Mouse (Mus musculus): ENCODE measurements at regions not wholly inside any gene's neighbourhood (a gene's known extent, or its start where the extent isn't known, plus 50 kb on each side); places are given as distances from the start of the nearest gene placed in this dataset.
A peak's percentile ranks its signal among the peaks of the same experiment; 100 is the strongest.

- no peak for DNase-seq (ENCODE audit: low spot score)
These were observed 214.8 kb downstream of the Kcnj2 start for GRCm38 (mm10) chr11:111280769-111281168.

DNA sequence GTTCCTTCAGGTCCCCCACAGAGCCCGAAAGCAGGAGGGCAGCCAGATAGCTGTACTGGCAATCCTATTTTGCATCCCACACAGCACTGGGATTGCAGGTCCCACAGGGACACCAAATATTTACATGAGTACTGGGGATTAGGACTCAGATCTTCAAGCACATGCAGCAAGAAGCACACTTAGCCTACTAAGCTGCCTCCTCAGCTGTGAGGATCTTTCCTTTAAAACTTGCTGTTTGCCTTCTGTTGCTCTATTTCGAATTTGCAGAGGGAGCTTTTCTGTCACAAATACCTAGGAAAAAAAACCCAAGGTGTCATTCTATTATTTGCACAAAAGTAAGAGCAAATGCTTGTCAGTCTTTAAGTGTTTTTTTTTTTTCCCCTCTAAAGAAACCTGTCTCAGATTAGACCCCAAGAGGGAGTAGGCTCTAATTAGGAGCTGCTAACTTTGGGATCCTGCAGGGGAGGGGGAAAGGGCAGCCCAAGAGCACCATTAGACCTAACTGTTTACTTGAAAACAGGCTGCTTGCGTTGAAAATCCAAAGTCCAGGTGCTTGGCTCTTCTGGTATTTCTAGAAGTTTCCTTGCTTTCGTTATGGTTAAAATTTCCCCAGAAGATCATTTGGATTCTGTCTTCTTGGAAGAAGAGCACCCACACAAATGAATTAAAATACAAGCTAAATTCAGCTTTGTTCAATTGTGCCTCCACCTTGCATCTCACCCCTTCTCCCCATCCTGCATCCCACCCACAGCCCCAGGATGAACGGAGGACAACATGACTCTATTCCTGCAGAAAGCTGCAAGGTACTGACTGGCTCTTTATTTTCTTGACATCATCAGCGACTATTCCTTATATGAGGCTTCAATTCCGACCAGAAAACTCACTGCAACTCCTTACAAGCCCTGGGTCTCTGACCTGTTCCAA, 215.5 kb downstream of the Kcnj2 start:
- DNase-seq (ENCODE audit: low spot score) = no peak

DNA sequence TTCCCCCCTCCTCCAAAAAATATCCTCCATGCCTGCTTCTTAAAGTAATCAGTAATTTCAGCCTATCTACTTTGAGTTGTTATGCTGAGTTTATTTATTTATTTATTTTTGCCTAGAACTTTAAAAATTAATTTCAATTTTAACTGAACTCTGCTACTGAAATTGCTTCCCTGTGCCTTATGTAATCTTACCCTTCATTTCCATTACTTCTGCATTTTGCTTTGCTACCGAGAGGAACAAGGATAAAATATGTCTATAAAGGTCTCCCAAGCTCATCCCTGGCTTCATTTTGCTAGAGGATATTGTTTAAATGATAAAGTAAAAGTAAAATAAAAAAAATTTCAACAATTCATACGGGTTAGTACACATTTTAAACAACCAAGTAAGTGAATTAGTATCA, 216.3 kb downstream of the Kcnj2 start:
- no peak for DNase-seq (ENCODE audit: low spot score)

- DNase-seq (ENCODE audit: low spot score) = no peak
These were observed 224.6 kb downstream of the Kcnj2 start for GRCm38 (mm10) chr11:111290537-111290936.

GRCm38 (mm10) chr11:111296309-111296721, 230.4 kb downstream of the Kcnj2 start:
- no peak for DNase-seq (ENCODE audit: low spot score)

DNA sequence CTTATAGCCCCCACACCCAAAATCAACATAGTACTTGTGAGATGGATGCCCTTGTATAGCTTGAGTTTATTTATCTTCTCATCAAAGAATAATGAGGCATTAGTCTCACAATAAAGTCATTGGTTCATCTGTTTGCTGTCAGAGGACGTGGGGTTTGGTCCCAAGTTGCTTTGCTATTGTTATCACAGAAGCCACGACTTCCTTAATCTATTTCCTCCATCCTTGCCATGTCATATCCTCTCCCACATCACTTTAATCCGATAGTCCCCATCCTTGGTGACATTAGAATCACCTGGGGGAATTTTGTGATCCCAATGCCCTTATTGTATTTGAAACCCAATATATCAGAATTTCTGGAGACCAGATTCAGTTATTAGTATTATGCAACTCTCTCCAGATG, 246.8 kb downstream of the Kcnj2 start:
- no peak for DNase-seq (ENCODE audit: low spot score)

DNA sequence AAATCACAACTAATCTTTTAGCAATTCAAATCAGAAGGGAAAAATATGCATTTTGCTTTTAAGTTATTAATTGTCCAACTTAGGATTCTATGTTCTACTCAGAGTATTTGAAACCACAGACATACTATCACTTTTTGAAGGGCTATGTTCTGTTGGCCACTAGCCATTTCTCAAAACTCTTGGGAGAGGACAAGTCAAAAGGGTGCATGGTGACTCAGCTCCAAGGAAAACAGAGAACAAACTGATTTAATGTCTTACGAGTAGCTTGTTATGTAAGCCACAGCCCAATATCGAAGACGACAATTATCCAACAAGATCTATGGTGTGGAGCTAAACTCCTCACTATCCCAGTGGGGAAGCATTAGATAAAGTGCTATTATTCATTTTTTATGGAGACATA, 247.6 kb downstream of the Kcnj2 start:
- no peak for DNase-seq (ENCODE audit: low spot score)

GRCm38 (mm10) chr11:111321576-111321975, 255.6 kb downstream of the Kcnj2 start:
- peak; percentile 64 for DNase-seq (ENCODE audit: low spot score)

- DNase-seq (ENCODE audit: low spot score) = no peak
These were observed 258.6 kb downstream of the Kcnj2 start for GRCm38 (mm10) chr11:111324453-111325010.

DNA sequence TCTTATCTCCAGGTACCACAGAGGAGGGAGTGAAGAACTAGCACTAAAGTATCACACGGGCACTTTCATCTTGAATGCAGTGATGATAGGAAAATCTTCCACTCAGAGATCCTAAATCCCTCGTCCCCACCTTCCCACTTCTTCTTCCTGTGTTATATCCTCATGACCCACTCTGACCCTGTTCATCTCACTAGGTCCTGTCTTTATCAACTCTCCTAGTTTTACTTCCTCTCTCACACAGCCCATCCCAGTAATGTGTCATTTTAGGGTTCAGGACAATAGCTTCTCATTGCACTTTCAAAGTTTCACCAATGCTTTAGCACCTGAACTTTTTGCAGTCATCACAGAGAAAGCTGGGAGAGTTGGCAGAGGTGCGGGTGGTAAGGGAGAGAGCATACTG, 261.0 kb downstream of the Kcnj2 start:
- no peak for DNase-seq (ENCODE audit: low spot score)

DNA sequence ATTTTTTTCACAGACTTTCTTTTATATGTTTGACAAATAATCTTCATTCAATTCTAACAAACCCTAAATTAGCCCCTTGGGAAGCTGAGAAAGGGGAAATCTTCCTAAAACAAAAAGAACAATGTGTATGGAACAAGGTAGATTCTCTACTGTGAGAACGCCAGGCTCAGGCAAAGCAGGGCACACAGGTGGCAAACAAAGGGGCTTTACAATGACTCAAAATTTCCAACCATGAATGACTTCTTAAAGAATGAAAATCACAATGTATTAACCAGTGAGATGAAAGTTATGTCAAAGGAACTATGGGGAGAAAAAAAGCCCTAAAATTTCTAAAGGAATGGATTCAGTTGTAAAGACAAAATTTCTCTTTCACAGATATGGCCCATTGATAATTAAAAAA, 262.3 kb downstream of the Kcnj2 start:
- DNase-seq (ENCODE audit: low spot score) = no peak

DNA sequence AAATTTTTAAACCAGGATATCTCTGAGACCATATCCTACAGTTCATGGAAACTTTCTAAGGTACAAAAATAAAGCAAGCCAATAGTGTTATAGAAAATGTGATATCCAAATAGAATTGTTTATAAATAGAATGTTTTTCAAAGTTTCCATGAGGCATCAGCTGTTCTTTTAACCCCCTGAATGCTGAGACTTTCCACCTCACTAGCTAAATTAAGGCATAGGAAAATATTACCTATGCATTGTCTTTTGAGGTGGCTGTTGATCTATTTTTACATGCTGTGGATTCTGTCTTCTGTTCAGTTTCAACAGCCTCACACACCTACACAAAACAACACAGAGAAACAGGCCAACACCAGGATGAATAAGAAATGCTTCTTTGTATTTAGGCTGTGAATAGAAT, 265.6 kb downstream of the Kcnj2 start:
- no peak for DNase-seq (ENCODE audit: low spot score)

- no peak for DNase-seq (ENCODE audit: low spot score)
These were observed 267.1 kb downstream of the Kcnj2 start for GRCm38 (mm10) chr11:111333021-111333420.

DNA sequence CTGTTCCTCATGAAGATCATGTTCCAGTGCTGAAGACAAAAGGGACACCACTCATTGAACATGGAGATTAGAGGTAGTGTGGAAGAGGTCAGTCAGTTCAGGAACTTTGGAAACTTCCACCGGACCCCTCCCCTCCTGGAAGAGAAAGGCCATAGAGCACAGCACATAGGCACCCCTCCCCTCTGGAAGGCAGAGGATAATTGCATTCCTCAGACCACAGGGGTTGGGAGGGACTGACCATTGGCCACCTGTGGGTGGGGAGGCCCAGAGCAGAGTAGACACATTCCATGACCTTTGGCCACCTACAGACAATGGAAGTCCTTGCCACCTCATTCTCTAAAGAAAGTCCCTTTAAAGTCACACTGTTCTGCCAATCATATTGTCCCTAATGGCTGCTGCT, 281.6 kb downstream of the Kcnj2 start:
- DNase-seq (ENCODE audit: low spot score) = peak; percentile 79

GRCm38 (mm10) chr11:111350028-111350427, 284.1 kb downstream of the Kcnj2 start:
- DNase-seq (ENCODE audit: low spot score) = no peak

- DNase-seq (ENCODE audit: low spot score) = no peak
These were observed 297.4 kb downstream of the Kcnj2 start for GRCm38 (mm10) chr11:111363363-111363762.

GRCm38 (mm10) chr11:111377165-111377564, 311.2 kb downstream of the Kcnj2 start:
- DNase-seq (ENCODE audit: low spot score) = no peak

DNA sequence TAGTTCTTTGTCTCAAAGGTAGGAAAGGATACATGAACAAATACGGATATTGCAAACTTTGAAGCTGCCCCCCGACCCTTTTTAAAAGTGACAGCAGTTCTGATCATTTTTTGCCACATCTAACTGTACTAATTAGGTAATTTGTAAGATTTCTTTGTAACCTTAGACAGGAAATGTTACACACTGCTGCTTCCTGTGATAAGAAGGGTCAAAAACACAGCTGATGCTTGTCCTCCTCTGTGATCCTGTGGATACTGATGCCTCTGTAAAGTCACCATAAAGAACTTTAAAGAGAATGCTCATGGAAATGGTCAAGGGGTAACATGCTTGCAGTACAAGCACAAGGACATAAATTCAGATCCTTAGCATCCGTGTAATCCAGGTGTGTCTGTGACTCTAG, 313.9 kb downstream of the Kcnj2 start:
- no peak for DNase-seq (ENCODE audit: low spot score)

DNA sequence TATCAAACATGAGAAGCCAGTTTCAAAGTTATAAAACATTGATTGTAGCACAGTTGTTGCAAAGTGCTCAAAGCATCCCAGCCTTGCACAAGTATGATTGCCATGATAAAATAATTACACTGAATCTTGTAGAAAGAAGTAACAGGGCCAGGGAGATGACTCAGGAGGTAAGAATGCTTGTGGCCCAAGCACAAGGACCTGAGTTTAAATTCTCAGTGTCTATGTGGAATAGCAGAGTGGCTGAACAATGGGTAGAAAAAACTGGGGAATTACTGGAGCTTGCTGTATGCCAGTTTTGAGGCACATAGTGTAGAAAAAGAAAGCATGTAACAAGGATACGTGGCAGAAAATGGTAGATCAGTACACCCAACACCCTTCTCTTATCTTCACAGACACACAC, 332.7 kb downstream of the Kcnj2 start:
- no peak for DNase-seq (ENCODE audit: low spot score)

- no peak for DNase-seq (ENCODE audit: low spot score)
These were observed 343.3 kb downstream of the Kcnj2 start for GRCm38 (mm10) chr11:111409266-111409665.

DNA sequence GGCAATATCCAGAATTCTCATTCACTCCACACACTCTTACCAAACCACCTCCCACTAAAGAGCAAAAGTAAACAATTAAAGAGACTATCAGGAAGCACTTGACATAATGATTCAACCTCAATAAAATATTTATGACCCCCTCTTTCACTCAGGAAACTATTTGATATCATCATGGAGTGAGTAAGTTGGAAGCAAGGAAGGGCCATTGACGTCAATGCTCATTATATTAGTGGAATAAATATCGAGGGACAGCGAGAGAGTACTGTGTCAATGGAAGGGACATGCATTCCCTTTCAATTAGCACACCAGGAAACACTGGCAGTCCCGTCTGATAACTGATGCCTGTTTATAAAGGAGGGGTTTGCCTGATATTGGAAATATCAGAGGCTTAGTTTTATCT, 358.9 kb downstream of the Kcnj2 start:
- no peak for DNase-seq (ENCODE audit: low spot score)

DNA sequence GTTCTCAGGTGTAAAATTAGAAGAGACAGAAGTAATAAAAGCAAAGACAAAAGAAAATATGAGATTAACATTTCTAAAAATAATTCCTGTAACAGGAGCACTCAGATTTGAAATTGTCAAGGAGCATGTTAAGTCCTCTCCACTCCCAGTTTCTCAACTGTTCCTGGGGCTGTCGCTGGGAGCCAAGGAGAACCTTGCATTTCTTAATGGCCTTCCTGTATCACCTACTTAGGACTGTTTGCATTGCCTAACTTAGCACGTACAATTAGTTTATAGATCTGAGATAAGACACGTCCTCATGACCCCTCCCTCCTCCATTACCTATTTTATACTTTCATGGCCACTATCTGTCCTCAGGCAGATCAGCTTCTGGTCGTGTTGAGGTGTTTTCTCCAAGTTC, 360.8 kb downstream of the Kcnj2 start:
- DNase-seq (ENCODE audit: low spot score) = no peak

GRCm38 (mm10) chr11:111442257-111442656, 376.3 kb downstream of the Kcnj2 start:
- DNase-seq (ENCODE audit: low spot score) = no peak

GRCm38 (mm10) chr11:111443381-111443780, 377.4 kb downstream of the Kcnj2 start:
- no peak for DNase-seq (ENCODE audit: low spot score)
